Mouse (Mus musculus) limb, embryonic 11.5 days (tissue): ENCODE measurements at regions not wholly inside any gene's neighbourhood (a gene's known extent, or its start where the extent isn't known, plus 50 kb on each side); places are given as distances from the start of the nearest gene placed in this dataset.

Experiments
- ATAC-seq: fragments of 200-750 bp; cut with Nextera tagmentation; 2 replicates; pipeline ENCODE4 v1.8.0; 2017; ENCODE audit warnings: low read depth; ENCODE audit not compliant: insufficient number of reproducible peaks, low FRiP score, low TSS enrichment
- DNase-seq: peaks from one replicate; pipeline ENCODE4 v3.0.0-alpha.2; 2015; ENCODE audit warnings: low spot score
- H3K27ac ChIP-seq: fragments of 300-500 bp; sonication (generic); replicated peaks from 2 replicates; pipeline ENCODE4 v1.5.1; 2014; ENCODE audit warnings: low read depth, mild to moderate bottlenecking, low read length
- H3K27me3 ChIP-seq: fragments of 300-500 bp; sonication (generic); 2 replicates; pipeline ENCODE4 v1.6.1; 2014; ENCODE audit warnings: mild to moderate bottlenecking, low read length, mixed read lengths; ENCODE audit not compliant: control insufficient read depth, insufficient read depth
- H3K36me3 ChIP-seq: fragments of 300-500 bp; sonication (generic); 2 replicates; pipeline ENCODE4 v1.6.1; 2014; ENCODE audit warnings: mild to moderate bottlenecking, low read length, moderate library complexity, mixed read lengths; ENCODE audit not compliant: control insufficient read depth, insufficient read depth
- H3K4me1 ChIP-seq: fragments of 300-500 bp; sonication (generic); 2 replicates; pipeline ENCODE4 v1.6.1; 2014; ENCODE audit warnings: low read length, mixed read lengths; ENCODE audit not compliant: control insufficient read depth, insufficient read depth
- H3K4me2 ChIP-seq: fragments of 300-500 bp; sonication (generic); 2 replicates; pipeline ENCODE4 v1.6.1; 2014; ENCODE audit warnings: low read depth, mild to moderate bottlenecking, moderate library complexity; ENCODE audit not compliant: severe bottlenecking
- H3K4me3 ChIP-seq: fragments of 300-500 bp; sonication (generic); 2 replicates; pipeline ENCODE4 v1.5.1; 2014; ENCODE audit warnings: low read depth, low read length
- H3K9ac ChIP-seq: fragments of 300-500 bp; sonication (generic); 2 replicates; pipeline ENCODE4 v1.6.1; 2014; ENCODE audit warnings: mild to moderate bottlenecking, low read length
- H3K9me3 ChIP-seq: fragments of 300-500 bp; sonication (generic); 2 replicates; pipeline ENCODE4 v1.6.1; 2016; ENCODE audit warnings: low read length; ENCODE audit not compliant: control insufficient read depth
- WGBS: fragments of 180-500 bp; shearing (Covaris S2); extraction: QIAGEN DNeasy Blood & Tissue Kit; methylation state at CpG from one replicate; pipeline ENCODE4 v1.1.7; 2014; 5-methylcytosine and 5-hydroxymethylcytosine counted together

DNA sequence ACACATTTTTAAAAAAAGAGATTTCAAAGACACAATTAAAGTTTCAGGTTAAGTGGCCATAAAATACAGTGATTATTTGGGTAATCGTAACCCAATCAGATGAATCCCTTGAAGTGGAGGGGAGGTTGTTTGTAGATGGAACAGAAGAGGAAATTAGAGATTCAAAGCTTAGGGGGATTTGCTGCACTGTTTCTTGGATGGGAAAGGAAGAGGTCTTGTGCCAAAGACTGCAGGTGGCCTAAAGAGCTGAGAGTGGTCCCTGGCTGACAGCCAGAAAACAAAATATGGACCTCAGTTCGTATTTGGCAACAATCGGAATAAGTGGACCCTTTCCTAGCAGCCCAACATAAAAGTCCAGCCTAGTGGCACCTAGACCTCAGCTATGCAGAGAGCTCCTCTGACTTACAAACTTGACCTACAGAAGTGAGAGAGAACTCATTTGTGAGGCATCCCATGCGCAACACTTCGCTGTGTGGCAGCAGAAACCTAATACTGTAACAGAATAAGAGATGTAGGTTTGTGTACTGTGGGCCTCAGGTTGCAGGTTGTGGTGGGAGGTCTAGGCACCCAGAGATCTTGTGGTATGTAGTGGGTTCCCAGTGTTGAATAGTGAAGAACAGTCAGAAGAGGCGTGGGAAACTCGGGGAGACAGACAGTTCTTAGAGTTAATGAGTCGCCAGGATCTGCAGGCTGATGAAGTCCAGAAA is 110.0 kb upstream of the Ccdc54 start:
- Histone ChIP-seq H3K4me3 (no peak overlapping the region), H3K36me3 (no peaks in the 10 kb centered on the region), H3K9ac (no peak overlapping the region), H3K9me3 (no peaks in the 10 kb centered on the region), H3K27me3 (no peaks in the 10 kb centered on the region), H3K27ac (no peak overlapping the region), H3K4me2 (no peak overlapping the region), H3K4me1 (no peaks in the 10 kb centered on the region)
- DNase-seq (no peak), ATAC-seq (no peak)
- 67% methylated on average over 8 of the region's 8 CpGs for WGBS

DNA sequence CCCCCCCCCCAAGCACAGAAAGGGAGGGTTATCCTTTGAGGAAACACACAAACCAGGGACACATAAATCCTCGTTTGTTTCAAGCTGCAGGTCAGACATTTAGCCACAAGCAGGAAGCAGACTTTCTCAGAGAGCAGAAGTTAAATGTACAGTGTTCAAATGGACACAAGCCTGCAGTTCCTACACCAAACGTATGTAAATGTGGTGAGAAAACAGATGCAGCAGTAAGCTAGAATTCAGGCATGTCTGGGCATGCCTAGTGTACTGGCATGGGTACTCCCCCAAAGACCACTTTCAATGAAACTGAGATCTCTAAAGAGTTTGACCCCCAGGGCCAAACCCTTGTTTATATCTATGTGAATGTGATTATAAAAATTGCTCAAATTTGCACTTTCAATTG is 109.2 kb upstream of the Ccdc54 start:
- no peak overlapping the region for H3K27ac ChIP-seq
- no peak for DNase-seq
- H3K9ac ChIP-seq, result no peak overlapping the region
- H3K4me3 ChIP-seq, result no peak overlapping the region
- H3K9me3 ChIP-seq, result no peaks in the 10 kb centered on the region
- ATAC-seq, result no peak
- no peaks in the 10 kb centered on the region for H3K27me3 ChIP-seq
- H3K4me2 ChIP-seq, result no peak overlapping the region
- WGBS, result 38% methylated on average over 2 of the region's 2 CpGs
- no peaks in the 10 kb centered on the region for H3K36me3 ChIP-seq
- no peaks in the 10 kb centered on the region for H3K4me1 ChIP-seq

DNA sequence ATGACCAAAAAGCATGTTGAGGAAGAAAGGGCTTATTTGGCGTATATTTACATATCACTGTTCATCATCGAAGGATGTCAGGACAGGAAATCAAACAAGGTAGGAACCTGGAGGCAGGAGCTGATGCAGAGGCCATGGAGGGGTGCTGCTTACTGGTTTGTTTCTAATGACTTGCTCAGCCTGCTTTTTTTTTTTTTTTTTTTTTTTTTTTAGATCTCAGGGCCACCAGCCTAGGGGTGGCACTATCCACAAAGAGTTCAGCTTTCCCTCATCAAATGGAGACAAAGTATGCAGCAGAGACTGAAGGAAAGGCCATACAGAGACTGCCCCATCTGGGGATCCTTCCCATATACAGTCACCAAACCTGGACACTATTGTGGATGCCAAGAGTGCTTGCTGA is 106.8 kb upstream of the Ccdc54 start:
- no peaks in the 10 kb centered on the region for H3K36me3 ChIP-seq
- no peaks in the 10 kb centered on the region for H3K9me3 ChIP-seq
- H3K4me3 ChIP-seq, result no peak overlapping the region
- H3K4me1 ChIP-seq, result no peaks in the 10 kb centered on the region
- DNase-seq (no peak), ATAC-seq (no peak)
- H3K27ac ChIP-seq, result no peak overlapping the region
- no peak overlapping the region for H3K4me2 ChIP-seq
- 92% methylated on average over 2 of the region's 2 CpGs for WGBS
- no peaks in the 10 kb centered on the region for H3K27me3 ChIP-seq
- no peak overlapping the region for H3K9ac ChIP-seq

DNA sequence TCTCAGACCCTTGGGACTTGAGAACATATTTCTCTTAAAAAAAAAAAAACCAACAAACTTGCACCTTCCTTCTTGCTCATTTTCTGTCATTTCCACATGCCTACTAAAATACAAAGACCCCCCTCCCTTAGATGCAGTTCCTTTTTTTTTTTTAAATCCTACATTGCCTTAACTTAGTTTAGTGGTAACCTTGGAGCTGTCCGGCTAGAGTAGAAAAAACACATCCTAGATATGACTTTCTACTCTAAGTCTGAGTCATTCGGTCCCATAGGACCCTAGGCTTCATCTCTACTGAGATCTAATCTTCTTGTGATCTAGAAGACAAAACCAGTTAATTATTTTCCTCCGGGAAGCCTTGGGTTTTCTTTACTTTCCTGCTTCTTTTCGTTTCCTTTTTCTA is 105.1 kb upstream of the Ccdc54 start:
- no peak overlapping the region for H3K4me3 ChIP-seq
- H3K27me3 ChIP-seq, result no peaks in the 10 kb centered on the region
- no peak overlapping the region for H3K9ac ChIP-seq
- H3K36me3 ChIP-seq, result no peaks in the 10 kb centered on the region
- H3K4me2 ChIP-seq, result no peak overlapping the region
- H3K27ac ChIP-seq, result no peak overlapping the region
- ATAC-seq, result no peak
- no peaks in the 10 kb centered on the region for H3K9me3 ChIP-seq
- H3K4me1 ChIP-seq, result no peaks in the 10 kb centered on the region
- WGBS, result 84% methylated on average over 4 of the region's 4 CpGs
- no peak for DNase-seq

DNA sequence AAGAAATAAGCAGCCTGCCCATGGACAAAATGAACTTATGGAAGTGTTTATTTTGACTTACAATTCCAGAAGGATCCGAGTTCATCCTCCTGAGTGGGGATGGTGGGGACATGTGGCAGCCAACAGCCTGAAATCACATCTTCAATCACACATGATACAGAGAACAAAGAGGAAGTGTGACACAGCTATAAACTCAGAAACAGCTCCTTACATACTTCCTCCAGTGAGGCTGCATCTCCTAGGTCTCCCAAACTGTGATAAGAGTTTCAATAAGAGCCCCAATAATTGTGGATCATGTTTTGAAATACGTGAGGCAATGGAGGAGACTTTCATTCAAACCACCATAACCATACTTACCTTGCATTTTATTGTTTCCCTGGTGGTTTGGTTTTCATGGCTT is 103.1 kb upstream of the Ccdc54 start:
- Histone ChIP-seq H3K4me2 (no peak overlapping the region), H3K9me3 (no peaks in the 10 kb centered on the region), H3K4me3 (no peak overlapping the region), H3K9ac (no peak overlapping the region), H3K4me1 (no peaks in the 10 kb centered on the region), H3K27me3 (no peaks in the 10 kb centered on the region), H3K27ac (no peak overlapping the region), H3K36me3 (no peaks in the 10 kb centered on the region)
- WGBS, result 77% methylated on average over 2 of the region's 2 CpGs
- ATAC-seq (no peak), DNase-seq (no peak)

DNA sequence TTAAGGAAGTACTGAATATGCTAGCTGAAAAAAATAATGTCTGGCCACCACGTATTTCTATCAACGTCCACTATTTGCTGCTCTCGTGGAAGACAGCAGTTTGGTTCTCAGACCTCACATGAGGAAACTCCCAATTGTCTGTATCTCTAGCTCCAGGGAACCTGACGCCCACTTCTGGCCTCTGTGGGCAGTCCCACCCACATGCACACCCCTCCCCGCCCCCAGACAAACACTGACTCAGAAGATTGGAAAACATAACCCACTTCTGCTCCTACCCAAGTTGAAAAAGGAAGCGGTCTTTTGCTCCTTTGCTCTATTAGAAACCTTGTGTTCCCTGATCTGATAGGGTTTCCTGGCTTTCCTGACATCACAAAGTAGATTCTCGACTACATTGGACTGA is 99.9 kb upstream of the Ccdc54 start:
- Histone ChIP-seq H3K27me3 (no peaks in the 10 kb centered on the region), H3K9ac (no peak overlapping the region), H3K9me3 (no peaks in the 10 kb centered on the region), H3K36me3 (no peaks in the 10 kb centered on the region), H3K27ac (no peak overlapping the region), H3K4me3 (no peak overlapping the region), H3K4me1 (no peaks in the 10 kb centered on the region), H3K4me2 (no peak overlapping the region)
- DNase-seq (no peak), ATAC-seq (no peak)
- WGBS, result 79% methylated on average over 7 of the region's 7 CpGs

DNA sequence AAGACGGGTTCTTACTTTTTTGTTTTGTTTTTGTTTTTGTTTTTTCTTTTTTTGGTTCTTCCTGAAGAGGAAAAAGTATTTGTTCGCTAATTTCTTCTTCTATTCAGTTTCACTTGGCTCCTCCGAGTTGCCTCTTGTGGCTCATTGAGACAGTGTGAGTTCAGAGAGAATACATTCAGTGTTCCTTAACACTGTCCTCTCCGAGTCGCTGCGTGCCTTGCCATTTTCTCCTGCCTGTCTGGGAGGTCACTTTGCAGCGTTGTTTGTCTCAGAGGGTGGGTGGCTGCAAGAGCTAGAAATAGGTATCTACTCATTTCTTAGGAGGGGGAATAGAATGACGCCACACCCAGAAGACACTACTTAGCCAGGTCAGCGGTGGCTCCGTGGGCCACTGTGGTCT is 98.6 kb upstream of the Ccdc54 start:
- WGBS, result 71% methylated on average over 10 of the region's 10 CpGs
- H3K36me3 ChIP-seq, result no peaks in the 10 kb centered on the region
- no peak overlapping the region for H3K4me3 ChIP-seq
- no peak for DNase-seq
- no peaks in the 10 kb centered on the region for H3K4me1 ChIP-seq
- no peaks in the 10 kb centered on the region for H3K27me3 ChIP-seq
- no peak for ATAC-seq
- H3K9ac ChIP-seq, result no peak overlapping the region
- no peak overlapping the region for H3K4me2 ChIP-seq
- H3K9me3 ChIP-seq, result no peaks in the 10 kb centered on the region
- H3K27ac ChIP-seq, result no peak overlapping the region

DNA sequence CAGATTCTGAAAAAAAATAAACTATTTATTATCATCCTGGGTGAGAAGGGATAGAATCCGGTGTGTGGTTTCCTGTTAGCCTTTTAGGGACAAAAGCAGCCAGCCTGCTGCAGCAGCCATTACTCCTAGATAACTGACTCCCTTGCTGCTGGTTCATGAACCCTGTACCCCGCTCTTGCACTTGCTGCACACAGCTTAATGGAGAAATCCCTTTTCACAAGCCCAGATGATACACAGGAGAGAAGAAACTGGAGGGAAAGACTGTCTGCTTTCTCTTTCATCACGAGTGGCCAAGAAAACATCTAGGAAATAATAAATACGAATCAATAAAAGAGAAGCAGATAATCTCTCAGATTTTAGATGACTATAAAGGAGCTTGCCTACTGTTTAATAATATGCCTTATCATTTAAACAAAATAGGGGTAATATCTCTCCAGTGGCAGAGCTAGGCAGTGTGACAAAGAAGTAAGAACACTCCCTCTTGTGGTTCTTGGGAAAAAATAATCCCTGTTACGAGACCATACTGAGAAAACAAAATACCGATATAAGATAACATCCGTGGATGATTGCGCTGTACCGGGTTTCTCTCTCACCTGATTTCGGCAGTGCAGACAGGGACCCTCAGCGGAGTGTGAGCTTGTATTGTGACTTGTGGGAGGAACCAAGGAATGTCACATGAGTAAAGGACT is 98.0 kb upstream of the Ccdc54 start:
- Histone ChIP-seq H3K4me1 (no peaks in the 10 kb centered on the region), H3K9ac (no peak overlapping the region), H3K9me3 (no peaks in the 10 kb centered on the region), H3K36me3 (no peaks in the 10 kb centered on the region), H3K27ac (no peak overlapping the region), H3K4me2 (no peak overlapping the region), H3K4me3 (no peak overlapping the region), H3K27me3 (no peaks in the 10 kb centered on the region)
- WGBS, result 74% methylated on average over 11 of the region's 11 CpGs
- DNase-seq, result no peak
- ATAC-seq, result no peak

DNA sequence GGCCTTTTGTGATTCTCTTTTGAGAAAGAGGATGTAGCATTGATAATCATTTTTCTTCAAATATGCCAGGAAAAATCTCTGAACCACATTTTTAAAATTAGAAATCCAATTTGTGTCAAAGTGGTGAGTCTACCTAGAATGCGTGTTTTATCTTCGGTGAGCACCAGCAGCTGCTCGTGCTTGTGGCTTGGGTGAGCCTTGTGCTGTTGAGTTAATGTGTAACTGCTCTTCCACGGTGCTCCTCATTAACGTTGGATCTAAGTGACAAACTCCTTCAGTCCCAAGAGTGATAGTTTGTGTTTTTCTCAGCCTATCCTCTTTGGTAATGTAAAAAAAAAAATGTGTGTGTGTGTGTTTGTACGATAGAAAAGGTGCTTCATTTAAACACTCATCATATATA is 88.7 kb upstream of the Ccdc54 start:
- ATAC-seq (no peak), DNase-seq (no peak)
- no peaks in the 10 kb centered on the region for H3K27me3 ChIP-seq
- H3K36me3 ChIP-seq, result no peaks in the 10 kb centered on the region
- H3K4me2 ChIP-seq, result no peak overlapping the region
- H3K4me1 ChIP-seq, result no peaks in the 10 kb centered on the region
- no peak overlapping the region for H3K9ac ChIP-seq
- WGBS, result 92% methylated on average over 6 of the region's 6 CpGs
- no peak overlapping the region for H3K27ac ChIP-seq
- no peaks in the 10 kb centered on the region for H3K9me3 ChIP-seq
- H3K4me3 ChIP-seq, result no peak overlapping the region
